Mouse (Mus musculus) lung, adult 2 months (tissue): ENCODE measurements around the gene Nktr. TPM values are rescaled to one million over a fixed set of nuclear protein-coding genes. Genes with fewer than 3 reads are reported as not detected.

Source experiments
- DNase-seq: peaks from one replicate; pipeline ENCODE4 v3.0.0; 2022
- H3K4me1 ChIP-seq: fragments of 200-500 bp; 2 replicates; pipeline ENCODE4 v1.6.1; 2011; ENCODE audit warnings: low read length; ENCODE audit not compliant: control insufficient read depth, insufficient read depth
- H3K4me3 ChIP-seq: fragments of 200-500 bp; replicated peaks from 2 replicates; pipeline ENCODE3; 2011; ENCODE audit warnings: low read depth, mild to moderate bottlenecking, control low read depth, low read length; ENCODE audit errors: extremely low read depth
- CTCF ChIP-seq: fragments of 200-500 bp; IDR thresholded peaks from 2 replicates; pipeline ENCODE4 v1.5.1; 2011; ENCODE audit warnings: mild to moderate bottlenecking, low read length, control low read depth; ENCODE audit not compliant: insufficient read depth
- POLR2A ChIP-seq: fragments of 200-500 bp; IDR thresholded peaks from 2 replicates; pipeline ENCODE4 v1.6.1; 2011; ENCODE audit warnings: low read depth, mild to moderate bottlenecking, control low read depth, low read length, borderline replicate concordance; ENCODE audit errors: extremely low read depth
- WGBS: fragments of 180-500 bp; shearing (Covaris S2); methylation state at CpG from one replicate; pipeline ENCODE4 v1.1.7; 2018; 5-methylcytosine and 5-hydroxymethylcytosine counted together
- polyA plus RNA-seq: library from polyadenylated mRNA; depleted of rRNA; stranded (reverse); fragments of >200 nt; gene quantifications from 2 replicates; pipeline ENCODE4 v1.2.3, GENCODE M21; 2012

The Nktr gene
- polyA plus RNA-seq, 1 experiment, result 48.6 TPM

DNA sequence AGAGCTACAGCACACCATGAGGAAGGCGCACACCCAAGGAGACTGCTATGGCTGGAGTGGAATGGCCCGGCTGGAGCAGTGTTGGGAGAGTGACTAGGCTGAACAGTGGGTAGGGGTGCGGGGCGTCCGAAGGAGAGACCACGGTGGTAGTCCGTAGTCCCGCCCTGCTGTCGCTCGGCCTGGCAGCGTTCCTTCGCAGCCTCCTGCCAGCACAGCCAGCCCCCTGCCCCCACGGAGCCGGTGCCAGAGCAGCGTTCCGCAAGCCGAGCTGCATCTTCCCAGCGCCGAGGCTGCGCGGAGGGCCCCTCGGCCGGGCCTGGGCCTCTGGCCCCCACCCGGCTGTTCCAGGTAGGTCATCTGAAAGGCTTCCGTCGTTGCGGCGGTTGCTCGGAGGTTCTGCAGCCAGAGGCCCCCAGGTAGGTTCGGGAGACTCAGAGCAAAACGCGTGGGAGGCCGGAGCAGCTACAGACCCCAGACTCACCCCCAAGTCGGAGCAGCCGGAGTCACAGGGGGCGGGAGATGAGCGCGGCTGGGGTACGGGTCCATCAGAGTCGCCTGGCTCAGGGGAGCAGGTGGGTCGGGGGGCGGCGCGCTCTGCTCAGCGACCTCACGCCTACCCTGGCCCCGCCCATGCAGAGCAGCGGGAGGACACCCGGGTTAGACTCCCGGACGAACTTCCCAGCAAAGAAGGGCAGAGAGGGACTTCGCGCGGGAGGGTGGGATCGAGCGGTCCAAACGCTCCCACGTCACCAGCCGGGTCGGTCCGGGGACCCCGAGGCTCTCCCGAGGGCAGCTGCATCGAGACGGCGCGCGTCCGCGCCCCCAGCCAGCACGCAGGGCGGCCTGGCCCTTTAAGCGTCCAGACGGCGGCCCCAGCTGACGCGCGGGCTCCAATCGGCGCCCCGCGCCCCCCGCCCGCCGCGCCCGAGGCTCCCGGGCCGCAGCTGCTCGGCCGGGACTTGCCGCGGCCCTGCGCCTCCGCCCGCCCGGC lies 40.4 kb downstream of the Nktr start, which contains the start of gene Zfp651:
TSS of gene Zfp651 (plus strand) at position 240 of the 991 bp plus-strand sequence.
- WGBS, result 2% methylated on average over 89 of the region's 97 CpGs
- peak; percentile 46 for DNase-seq

DNA sequence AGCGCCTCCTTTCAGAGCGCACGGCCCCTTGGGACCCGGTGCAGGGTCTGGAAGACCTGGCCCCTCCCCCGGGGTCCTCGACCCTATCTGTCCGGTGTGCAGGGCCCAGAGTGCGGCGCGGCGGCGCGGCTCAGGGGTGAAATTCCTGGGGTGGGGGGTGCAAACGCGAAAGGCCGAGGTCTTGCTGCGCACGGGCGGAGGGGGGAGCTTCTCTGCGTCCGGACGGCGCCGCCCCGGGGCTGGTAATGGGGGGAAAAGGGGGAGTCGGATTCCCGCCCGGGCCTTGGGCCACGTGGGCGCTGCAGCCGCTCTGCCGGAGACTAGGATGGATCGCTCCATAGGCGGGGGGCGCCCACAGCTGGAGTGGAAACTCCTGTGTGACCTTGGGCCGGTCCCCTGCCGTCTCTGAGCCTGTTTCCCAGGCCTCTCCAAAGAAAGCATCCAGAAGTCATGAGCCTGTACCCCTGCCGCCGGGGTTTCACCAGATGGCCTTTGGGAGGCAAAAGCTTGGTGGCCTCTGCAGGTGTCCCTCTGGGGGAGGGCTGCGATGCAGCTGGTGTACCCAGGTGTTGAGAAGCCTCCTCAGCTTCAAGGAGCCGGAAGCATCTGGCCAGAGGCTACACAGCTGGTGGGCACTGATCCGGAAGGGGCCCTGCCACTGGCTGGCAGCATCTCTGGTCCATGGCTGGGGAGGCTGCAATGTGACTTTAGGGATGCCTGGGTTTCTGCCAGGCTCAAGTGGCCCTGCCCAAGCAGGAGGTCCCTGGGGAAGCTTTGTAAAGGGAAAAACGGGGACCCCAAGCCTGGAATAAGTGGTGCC lies 41.5 kb downstream of the Nktr start:
- TF ChIP-seq CTCF (no peak), POLR2A (no peak)
- peak overlapping the region; percentile 73 for H3K4me3 ChIP-seq
- WGBS, result 3% methylated on average over 42 of the region's 43 CpGs

More for the DNA sequence above, 40.4 kb downstream of the Nktr start, which contains the start of gene Zfp651:
- Histone ChIP-seq H3K4me1 (peaks cover 6% of the 10 kb centered on the region), H3K4me3 (peak within 1 kb of the TSS; percentile 77)
- TF ChIP-seq POLR2A (no peak), CTCF (no peak)

DNA sequence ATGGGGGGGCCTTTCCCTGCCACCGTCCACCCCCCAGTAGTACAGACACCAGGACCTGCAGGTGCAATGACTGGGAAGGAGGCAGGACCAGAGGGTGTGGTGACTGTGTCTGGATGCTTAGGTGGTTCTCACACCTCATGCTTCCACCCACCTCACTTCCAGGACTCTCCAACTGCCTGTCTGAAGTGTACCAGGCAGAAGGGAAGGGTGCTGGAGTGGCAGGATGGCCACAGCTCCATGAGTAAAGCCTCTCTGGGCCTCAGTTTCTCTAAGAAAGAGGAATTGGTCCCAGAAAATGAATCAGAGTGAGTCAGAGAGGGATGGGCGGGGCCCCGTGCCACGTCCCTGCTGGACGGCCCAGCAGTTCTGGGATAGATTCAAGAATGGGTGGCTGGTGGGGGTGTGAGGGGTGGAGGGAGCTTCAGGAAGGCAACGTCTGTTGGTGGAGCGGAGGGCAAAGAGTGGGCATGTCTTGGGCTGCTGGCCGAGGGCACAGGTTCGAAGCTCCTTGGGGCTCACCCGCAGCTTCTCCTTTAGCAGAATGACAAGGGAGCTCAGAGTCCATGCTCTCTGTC lies 42.2 kb downstream of the Nktr start:
- H3K4me1 ChIP-seq, result peaks cover 6% of the 10 kb centered on the region
- no peak for DNase-seq
- no peak for TF ChIP-seq POLR2A
- TF ChIP-seq CTCF, result no peak
- WGBS, result 67% methylated on average over 10 of the region's 10 CpGs
- H3K4me3 ChIP-seq, result no peak overlapping the region

More for the DNA sequence above, 41.5 kb downstream of the Nktr start:
- peaks cover 6% of the 10 kb centered on the region for H3K4me1 ChIP-seq
- DNase-seq, result peak; percentile 51

- no peak for TF ChIP-seq CTCF
- no peak for TF ChIP-seq POLR2A
- H3K4me1 ChIP-seq, result peaks cover 6% of the 10 kb centered on the region
- 84% methylated on average over 8 of the region's 8 CpGs for WGBS
- no peak for DNase-seq
- no peak overlapping the region for H3K4me3 ChIP-seq
Measured at GRCm38 (mm10) chr9:121761787-121762186, 42.8 kb downstream of the Nktr start.

DNA sequence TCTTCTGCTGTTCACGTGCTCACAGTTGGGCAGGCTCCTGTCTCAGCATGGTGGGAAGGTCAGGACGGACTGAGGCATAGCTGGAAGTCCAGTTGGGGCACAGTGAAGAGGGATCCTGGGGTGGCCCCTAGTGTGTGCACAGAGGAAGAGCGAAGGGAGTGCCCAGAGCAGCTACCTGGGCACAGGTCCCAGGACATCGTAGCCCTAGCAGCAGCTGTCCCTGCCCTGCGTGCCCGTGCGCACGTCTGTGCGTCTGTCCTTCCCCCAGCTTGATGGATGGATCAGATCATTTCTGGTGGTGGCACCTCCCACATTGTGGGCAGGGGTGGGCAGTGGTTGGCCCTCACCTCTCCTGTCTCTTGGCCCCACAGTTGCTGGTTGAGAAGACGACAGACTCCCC lies 43.3 kb downstream of the Nktr start:
- no peak for TF ChIP-seq CTCF
- no peak for TF ChIP-seq POLR2A
- WGBS, result 92% methylated on average over 10 of the region's 10 CpGs
- Histone ChIP-seq H3K4me1 (peaks cover 6% of the 10 kb centered on the region), H3K4me3 (no peak overlapping the region)
- no peak for DNase-seq

DNA sequence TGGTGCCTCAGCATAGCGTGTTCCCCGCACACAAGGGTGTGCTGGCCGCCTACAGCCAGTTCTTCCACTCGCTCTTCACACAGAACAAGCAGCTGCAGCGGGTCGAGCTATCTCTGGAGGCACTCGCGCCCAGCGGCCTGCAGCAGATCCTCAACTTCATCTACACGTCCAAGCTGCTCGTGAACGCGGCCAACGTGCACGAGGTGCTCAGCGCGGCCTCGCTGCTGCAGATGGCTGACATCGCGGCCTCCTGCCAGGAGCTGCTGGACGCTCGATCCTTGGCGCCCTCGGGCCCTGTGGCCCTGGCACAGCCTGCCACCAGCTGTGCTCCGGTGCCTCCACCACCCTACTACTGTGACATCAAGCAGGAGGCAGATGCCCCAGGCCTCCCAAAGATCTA lies 43.8 kb downstream of the Nktr start:
- Histone ChIP-seq H3K4me1 (peaks cover 6% of the 10 kb centered on the region), H3K4me3 (no peak overlapping the region)
- 90% methylated on average over 25 of the region's 25 CpGs for WGBS
- DNase-seq, result no peak
- TF ChIP-seq POLR2A (no peak), CTCF (no peak)

DNA sequence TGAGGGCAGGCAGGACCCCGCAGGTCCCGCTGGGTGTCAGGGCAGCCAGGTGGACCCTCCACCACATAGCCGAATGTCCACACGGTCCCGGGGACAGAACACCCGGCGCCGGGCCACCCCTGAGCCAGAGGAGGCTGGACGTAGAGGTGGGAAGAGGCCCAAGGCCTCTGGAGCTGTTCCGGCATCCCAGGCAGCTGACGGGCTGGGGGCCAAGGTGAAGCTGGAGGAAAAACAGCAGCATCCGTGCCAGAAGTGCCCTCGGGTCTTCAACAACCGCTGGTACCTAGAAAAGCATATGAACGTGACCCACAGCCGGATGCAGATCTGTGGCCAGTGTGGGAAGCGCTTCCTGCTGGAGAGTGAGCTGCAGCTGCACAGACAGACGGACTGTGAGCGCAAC lies 44.7 kb downstream of the Nktr start:
- Histone ChIP-seq H3K4me3 (no peak overlapping the region), H3K4me1 (peaks cover 6% of the 10 kb centered on the region)
- WGBS, result 72% methylated on average over 19 of the region's 19 CpGs
- DNase-seq, result no peak
- TF ChIP-seq POLR2A (no peak), CTCF (no peak)

- no peak for TF ChIP-seq POLR2A
- TF ChIP-seq CTCF, result no peak
- no peak overlapping the region for H3K4me3 ChIP-seq
- 69% methylated on average over 16 of the region's 16 CpGs for WGBS
- peak; percentile 22 for DNase-seq
- H3K4me1 ChIP-seq, result peaks cover 3% of the 10 kb centered on the region; the same call in 1 of the 2 replicates
Measured at GRCm38 (mm10) chr9:121765166-121765855, 46.3 kb downstream of the Nktr start.

- WGBS, result 59% methylated on average over 5 of the region's 5 CpGs
- no peak for DNase-seq
- Histone ChIP-seq H3K4me3 (no peak overlapping the region), H3K4me1 (no peaks in the 10 kb centered on the region)
- TF ChIP-seq POLR2A, result no peak
- TF ChIP-seq CTCF, result no peak
Measured at GRCm38 (mm10) chr9:121772412-121772811, 53.4 kb downstream of the Nktr start.
